In the genomic region with DNA sequence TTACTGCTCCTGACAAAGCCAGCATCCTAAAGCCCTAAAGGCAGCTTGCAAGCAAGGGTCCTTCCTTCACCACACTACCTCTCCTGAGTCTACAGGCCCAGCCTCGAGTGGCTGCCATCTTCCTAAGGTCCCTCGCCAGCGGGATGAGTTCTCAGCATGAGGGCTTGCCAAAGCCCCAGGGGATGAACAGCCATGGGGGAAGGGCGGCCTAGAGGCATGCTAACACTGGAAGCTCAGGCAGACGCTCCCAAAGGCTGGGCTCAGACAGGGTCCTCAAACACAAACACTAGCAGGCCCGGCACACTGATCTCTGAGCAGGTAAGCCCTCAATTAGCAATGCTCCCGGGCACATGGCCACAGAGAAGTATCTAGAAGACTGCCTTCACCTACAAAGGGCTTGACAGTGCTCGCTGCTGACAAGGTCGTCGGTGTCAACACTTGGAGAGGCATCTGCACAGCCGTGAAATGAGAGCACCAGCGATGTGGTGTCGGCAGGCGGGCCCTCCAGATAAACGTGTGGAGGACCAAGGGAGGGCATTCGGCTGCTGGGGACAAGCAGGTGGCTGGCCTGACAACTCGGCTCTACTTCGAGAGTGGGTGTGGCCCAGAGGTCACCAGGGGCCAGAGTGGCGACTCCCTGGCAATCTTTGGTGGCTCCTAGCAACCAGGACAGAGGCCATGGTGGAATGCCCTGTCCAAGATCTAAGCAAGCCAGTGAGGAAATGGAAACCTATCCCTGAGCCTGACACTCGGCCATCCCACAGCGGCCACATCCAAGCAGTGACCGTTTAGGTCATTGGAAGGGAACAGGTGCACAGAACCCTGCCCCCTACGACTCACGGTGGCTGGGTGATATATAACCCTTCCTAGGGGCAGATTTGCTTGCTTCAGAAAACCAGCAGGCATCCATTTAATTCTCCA, we compare ENCODE assay signal across 21 mouse cellular contexts. TPM values are rescaled to one million over a fixed set of nuclear protein-coding genes. Genes with fewer than 3 reads are reported as not detected.
DNase-seq lines count a peak whose midpoint lies in the region.
"Had no signal": no experiment of that assay in that cellular context is flagged by ENCODE, and none has a peak within 500 bp of the region (broad histone marks: within the 10 kb centered on the region; RNA-seq: fewer than 3 reads in every experiment).

No protein-coding gene starts in this region.

- DNase-seq in cerebellum, adult 9-11 months: peak; percentile 3
- DNase-seq in cerebellum, postnatal 10 days: no peak
- peak; percentile 11 for DNase-seq in right cerebral cortex, postnatal 14 days
- DNase-seq in right cerebral cortex, postnatal 25 days: no peak
- DNase-seq in gastrocnemius, adult 8-10 months (ENCODE audit: low spot score in 2 of 2): peak; percentile 74 to 88
- DNase-seq in skeletal muscle tissue, adult 2 months (ENCODE audit: low read depth, low spot score): peak; percentile 96
- no peak for DNase-seq in lung, postnatal 10 days
- DNase-seq in MN1 (ENCODE audit: low spot score): no peak
- DNase-seq: adrenal gland, adult 8-10 months; cerebellum, adult 9-10 months; heart, postnatal 36 days; kidney, adult 9 months; kidney, postnatal 10 days; liver, embryonic 13.5 days; midbrain, embryonic 14.5 days; right cerebral cortex, adult 18-20 months; thymus, postnatal 14 days had no signal

RNA-seq across cellular contexts. Expression of a gene that starts 7.2 kb away (rescaled TPM):
- total RNA-seq in gastrocnemius, adult 8-10 months (2022): not detected
- total RNA-seq: adrenal gland, adult 8-10 months; adrenal gland, postnatal 4 days; common myeloid progenitor, adult 5-6 weeks; heart, postnatal 36 days; layer of hippocampus, postnatal 36 days; megakaryocyte-erythroid progenitor cell, adult 5-6 weeks had no signal

RNA-seq across cellular contexts. Expression of a gene that starts 27.3 kb away (rescaled TPM):
- 100 to 1,000 TPM; 141 to 254 (median 161) TPM for total RNA-seq in gastrocnemius, adult 8-10 months (2022)

RNA-seq across cellular contexts. Expression of a gene that starts 38.8 kb away (rescaled TPM):
- 100 to 1,000 TPM; 163 to 207 (median 201) TPM for total RNA-seq in gastrocnemius, adult 8-10 months (2022)

Comparison
In these comparisons a context has a peak if more than half of its experiments do, and no peak if none do; other contexts are left out.
1. DNase-seq: peak in cerebellum, adult 9-11 months (single experiment), right cerebral cortex, postnatal 14 days (single experiment), gastrocnemius, adult 8-10 months (2 of 2) and skeletal muscle tissue, adult 2 months (single experiment); none in cerebellum, postnatal 10 days (0 of 2), right cerebral cortex, postnatal 25 days (single experiment), lung, postnatal 10 days (single experiment) and MN1 (single experiment).